Mouse (Mus musculus): ENCODE results near the gene Gm28230. TPM values are rescaled to one million over a fixed set of nuclear protein-coding genes. Genes with fewer than 3 reads are reported as not detected.

The Gm28230 gene
- polyA plus RNA-seq, 1 experiment, result not detected

DNA sequence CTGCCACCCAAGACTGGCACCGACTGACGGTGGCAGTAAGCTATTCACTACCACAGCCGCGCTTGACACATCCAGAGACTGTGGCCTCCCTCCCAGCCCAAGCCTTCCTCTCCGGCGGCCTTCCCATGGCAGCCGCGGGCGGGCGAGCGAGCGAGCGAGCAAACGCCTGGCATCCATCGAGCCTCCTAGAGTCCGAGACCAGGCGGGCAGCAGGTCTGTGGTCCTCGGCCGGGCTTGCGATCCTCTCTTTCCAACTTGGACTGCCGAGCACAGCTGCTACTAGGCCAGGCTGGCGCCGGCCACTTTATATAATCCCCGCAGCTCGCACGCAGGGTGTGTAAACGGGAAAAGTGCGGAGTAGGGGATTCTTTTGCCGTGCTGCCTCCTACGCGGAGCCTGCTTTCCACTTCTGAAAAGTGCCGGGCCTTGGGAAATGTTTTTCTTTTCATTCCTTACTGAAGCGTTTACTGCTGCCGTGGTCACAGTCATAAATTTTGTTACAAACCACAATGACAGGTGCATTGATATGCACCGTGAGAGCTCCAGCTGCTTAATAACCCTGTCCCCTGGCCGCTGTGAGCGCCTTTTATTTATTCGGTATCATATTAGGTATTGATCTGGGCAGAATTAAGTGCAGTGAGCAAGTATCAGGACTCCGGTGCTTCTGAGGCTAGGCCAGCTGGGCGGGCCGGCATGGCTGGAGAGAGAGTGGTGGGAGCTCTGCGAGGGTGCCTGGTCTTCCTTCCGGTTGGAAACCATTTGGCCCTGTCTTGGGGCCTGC, 14.0 kb downstream of the Gm28230 start:
- H3K36me3 ChIP-seq (ENCODE audit: control insufficient read depth), result no peaks in the 10 kb centered on the region
- H3K4me1 ChIP-seq (ENCODE audit: control insufficient read depth), result no peaks in the 10 kb centered on the region
- TF ChIP-seq GATA1 (IDR thresholded peaks at IDR 0.05; ENCODE audit: low read length) (no peak), TAL1 (IDR thresholded peaks at IDR 0.05; ENCODE audit: low read length) (no peak)
- H3K4me3 ChIP-seq (replicated peaks), result no peak overlapping the region
- no peaks in the 10 kb centered on the region for H3K9me3 ChIP-seq (ENCODE audit: control insufficient read depth, low read length)
- H3K27me3 ChIP-seq (ENCODE audit: control insufficient read depth), result peaks cover 98% of the 10 kb centered on the region

DNA sequence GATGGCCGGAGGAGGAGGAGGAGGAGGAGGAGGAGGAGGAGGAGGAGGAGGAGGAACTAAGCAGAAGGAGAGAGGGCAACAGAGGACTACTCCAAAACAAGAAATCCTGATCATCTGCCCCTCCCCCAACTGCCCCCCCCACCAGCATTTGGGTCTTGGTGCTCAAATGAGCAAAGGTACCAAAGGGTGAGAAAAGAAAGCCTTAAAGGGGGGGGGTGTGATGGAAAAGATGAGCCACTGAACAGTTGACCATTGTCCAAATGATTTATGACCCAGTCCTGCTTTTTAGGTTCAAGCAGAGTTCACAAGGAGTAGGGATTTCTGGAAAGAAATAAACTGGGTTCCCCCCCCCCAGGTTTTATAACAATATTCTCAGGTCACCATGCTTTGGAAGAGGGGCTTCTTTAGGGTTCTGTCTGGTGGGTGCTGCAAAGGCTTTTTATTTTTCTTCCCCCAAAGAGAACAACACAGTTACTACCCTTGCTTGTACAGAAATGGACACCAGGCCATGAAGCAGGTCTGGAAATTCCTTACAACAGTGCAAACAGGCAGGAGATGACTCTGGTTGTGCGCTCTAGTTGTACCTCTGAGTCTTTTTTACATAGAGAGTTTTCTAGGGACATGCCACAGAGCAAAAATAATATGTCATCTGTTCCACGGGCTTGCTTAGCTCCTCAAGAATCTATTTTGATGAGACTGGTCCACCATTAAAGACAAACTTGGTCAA, 14.9 kb downstream of the Gm28230 start:
- Histone ChIP-seq H3K27me3 (ENCODE audit: control insufficient read depth) (peaks cover 98% of the 10 kb centered on the region), H3K9me3 (ENCODE audit: control insufficient read depth, low read length) (no peaks in the 10 kb centered on the region), H3K4me3 (replicated peaks) (no peak overlapping the region), H3K4me1 (ENCODE audit: control insufficient read depth) (no peaks in the 10 kb centered on the region), H3K36me3 (ENCODE audit: control insufficient read depth) (no peaks in the 10 kb centered on the region)
- no peak for TF ChIP-seq TAL1 (IDR thresholded peaks at IDR 0.05; ENCODE audit: low read length)
- no peak for TF ChIP-seq GATA1 (IDR thresholded peaks at IDR 0.05; ENCODE audit: low read length)

DNA sequence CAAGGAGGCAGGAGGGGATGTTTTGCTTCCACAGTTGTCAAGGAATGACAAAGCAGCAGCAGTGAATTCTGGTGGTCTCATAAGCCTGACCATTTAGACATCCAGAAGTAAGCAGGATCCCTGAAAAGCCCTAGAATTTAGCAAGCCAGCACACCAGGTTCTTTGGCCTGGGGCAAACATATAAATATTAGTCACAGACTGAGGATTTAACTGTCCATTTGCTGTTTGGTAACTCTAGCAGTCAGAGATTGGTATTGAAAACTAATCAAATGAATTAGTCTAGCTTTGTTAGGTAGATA, 15.4 kb downstream of the Gm28230 start:
- Histone ChIP-seq H3K36me3 (ENCODE audit: control insufficient read depth) (no peaks in the 10 kb centered on the region), H3K9me3 (ENCODE audit: control insufficient read depth, low read length) (no peaks in the 10 kb centered on the region), H3K4me3 (replicated peaks) (no peak overlapping the region), H3K4me1 (ENCODE audit: control insufficient read depth) (no peaks in the 10 kb centered on the region), H3K27me3 (ENCODE audit: control insufficient read depth) (peaks cover 98% of the 10 kb centered on the region)
- TF ChIP-seq GATA1 (IDR thresholded peaks at IDR 0.05; ENCODE audit: low read length) (no peak), TAL1 (IDR thresholded peaks at IDR 0.05; ENCODE audit: low read length) (no peak)

DNA sequence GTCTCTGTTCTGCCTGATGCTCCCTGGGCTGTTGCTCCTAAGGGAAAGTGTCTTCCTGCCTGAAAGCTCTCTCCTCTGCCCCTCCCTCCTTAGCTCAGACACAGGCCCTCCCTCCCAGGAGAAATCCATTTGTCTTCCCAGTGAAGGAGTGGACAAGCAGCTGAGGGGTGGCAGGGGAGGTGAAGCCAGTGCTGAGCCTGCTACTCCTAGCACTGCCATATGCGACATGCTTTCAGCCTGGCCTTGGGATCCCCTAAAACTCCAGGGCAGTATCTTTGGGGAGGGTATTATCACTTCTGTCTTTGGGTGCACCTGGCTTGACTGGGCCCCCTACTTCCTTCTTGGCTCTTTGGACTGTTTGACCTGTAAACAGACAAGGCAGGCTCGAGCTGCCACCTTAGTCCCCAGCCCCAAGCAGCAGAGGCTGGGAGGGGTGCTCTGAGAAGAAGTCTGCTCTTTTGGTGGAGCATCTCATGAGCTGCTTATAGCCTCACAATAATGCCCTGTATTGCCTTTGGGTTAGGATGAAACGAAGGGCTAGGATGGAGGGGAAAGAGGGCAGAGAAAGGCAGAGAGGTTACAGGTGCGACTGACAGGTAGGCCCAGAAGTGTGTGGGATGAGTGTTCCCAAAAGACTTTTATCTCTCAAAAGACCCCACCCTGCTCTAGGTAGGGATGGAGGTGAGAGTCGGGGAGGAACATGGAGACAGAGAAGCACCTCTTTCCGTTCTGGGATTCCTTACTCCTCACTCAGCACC, 19.2 kb downstream of the Gm28230 start:
- TF ChIP-seq TAL1 (IDR thresholded peaks at IDR 0.05; ENCODE audit: low read length) (no peak), GATA1 (IDR thresholded peaks at IDR 0.05; ENCODE audit: low read length) (no peak)
- Histone ChIP-seq H3K9me3 (ENCODE audit: control insufficient read depth, low read length) (no peaks in the 10 kb centered on the region; the same call in 1 of the 2 replicates), H3K27me3 (ENCODE audit: control insufficient read depth) (peaks cover 98% of the 10 kb centered on the region), H3K4me1 (ENCODE audit: control insufficient read depth) (no peaks in the 10 kb centered on the region), H3K36me3 (ENCODE audit: control insufficient read depth) (no peaks in the 10 kb centered on the region), H3K4me3 (replicated peaks) (no peak overlapping the region)

DNA sequence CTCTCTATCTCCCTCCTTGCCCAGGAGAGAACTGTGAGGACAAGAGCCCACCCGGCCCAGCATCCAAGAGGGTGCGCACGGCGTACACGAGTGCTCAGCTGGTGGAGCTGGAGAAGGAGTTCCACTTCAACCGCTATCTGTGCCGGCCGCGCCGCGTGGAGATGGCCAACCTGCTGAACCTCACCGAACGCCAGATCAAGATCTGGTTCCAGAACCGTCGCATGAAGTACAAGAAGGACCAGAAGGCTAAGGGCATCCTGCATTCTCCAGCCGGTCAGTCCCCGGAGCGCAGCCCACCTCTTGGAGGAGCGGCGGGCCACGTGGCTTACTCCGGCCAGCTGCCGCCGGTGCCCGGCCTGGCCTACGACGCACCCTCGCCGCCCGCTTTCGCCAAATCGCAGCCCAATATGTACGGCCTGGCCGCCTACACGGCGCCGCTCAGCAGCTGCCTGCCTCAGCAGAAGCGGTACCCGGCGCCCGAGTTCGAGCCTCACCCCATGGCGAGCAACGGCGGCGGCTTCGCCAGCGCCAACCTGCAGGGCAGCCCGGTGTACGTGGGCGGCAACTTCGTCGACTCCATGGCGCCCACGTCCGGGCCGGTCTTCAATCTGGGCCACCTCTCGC, 19.9 kb downstream of the Gm28230 start:
- H3K36me3 ChIP-seq (ENCODE audit: control insufficient read depth), result no peaks in the 10 kb centered on the region
- H3K27me3 ChIP-seq (ENCODE audit: control insufficient read depth), result peaks cover 98% of the 10 kb centered on the region
- no peaks in the 10 kb centered on the region for H3K4me1 ChIP-seq (ENCODE audit: control insufficient read depth)
- no peak overlapping the region for H3K4me3 ChIP-seq (replicated peaks)
- TF ChIP-seq TAL1 (IDR thresholded peaks at IDR 0.05; ENCODE audit: low read length) (no peak), GATA1 (IDR thresholded peaks at IDR 0.05; ENCODE audit: low read length) (no peak)
- H3K9me3 ChIP-seq (ENCODE audit: control insufficient read depth, low read length), result no peaks in the 10 kb centered on the region; the same call in 1 of the 2 replicates

DNA sequence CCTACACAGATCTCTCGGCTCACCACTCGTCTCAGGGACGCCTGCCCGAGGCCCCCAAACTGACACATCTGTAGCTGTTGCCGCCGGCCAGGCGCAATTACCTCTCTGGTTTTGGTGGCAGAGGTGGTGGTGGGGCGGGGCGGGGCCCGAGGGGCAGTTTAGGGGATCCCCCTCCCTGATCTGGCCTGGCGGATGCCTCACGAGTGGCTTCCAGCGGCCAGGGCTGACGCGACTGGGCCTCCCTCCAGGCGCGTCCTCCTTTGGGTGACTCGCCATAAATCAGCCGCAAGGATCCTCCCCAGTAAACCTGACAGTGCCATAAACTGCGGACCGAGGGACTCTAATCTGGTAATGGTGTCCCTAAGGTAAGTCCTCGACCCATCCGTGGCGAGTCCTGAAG, 20.5 kb downstream of the Gm28230 start:
- H3K27me3 ChIP-seq (ENCODE audit: control insufficient read depth), result peaks cover 98% of the 10 kb centered on the region
- no peaks in the 10 kb centered on the region for H3K36me3 ChIP-seq (ENCODE audit: control insufficient read depth)

DNA sequence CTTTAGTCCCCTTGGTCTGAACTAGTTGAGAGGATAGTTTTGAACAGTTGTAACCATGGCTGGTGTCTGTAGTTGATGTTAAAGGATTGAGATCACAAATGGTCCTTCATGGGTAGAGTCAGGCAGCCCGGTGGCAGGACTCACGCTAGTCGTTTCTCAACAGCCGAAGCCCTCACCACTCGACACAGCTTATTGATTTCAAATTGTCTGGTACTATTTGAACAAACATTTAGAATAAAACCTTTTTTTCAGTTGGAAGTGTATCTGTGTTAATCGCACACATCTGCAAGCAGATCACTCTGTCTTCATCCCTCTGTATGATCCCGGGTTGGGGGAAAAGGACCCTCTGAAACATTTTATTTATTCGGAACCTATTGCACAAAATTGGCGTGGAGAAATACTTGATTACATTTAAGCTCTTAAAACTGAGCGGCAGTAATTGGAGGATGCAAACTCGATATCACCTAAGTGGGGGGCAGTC, 21.2 kb downstream of the Gm28230 start:
- peaks cover 98% of the 10 kb centered on the region for H3K27me3 ChIP-seq (ENCODE audit: control insufficient read depth)
- TF ChIP-seq TAL1 (IDR thresholded peaks at IDR 0.05; ENCODE audit: low read length) (no peak), GATA1 (IDR thresholded peaks at IDR 0.05; ENCODE audit: low read length) (no peak)

More for the DNA sequence above, 20.5 kb downstream of the Gm28230 start:
- TF ChIP-seq GATA1 (IDR thresholded peaks at IDR 0.05; ENCODE audit: low read length) (no peak), TAL1 (IDR thresholded peaks at IDR 0.05; ENCODE audit: low read length) (no peak)
- Histone ChIP-seq H3K4me3 (replicated peaks) (no peak overlapping the region), H3K4me1 (ENCODE audit: control insufficient read depth) (no peaks in the 10 kb centered on the region), H3K9me3 (ENCODE audit: control insufficient read depth, low read length) (no peaks in the 10 kb centered on the region; the same call in 1 of the 2 replicates)

DNA sequence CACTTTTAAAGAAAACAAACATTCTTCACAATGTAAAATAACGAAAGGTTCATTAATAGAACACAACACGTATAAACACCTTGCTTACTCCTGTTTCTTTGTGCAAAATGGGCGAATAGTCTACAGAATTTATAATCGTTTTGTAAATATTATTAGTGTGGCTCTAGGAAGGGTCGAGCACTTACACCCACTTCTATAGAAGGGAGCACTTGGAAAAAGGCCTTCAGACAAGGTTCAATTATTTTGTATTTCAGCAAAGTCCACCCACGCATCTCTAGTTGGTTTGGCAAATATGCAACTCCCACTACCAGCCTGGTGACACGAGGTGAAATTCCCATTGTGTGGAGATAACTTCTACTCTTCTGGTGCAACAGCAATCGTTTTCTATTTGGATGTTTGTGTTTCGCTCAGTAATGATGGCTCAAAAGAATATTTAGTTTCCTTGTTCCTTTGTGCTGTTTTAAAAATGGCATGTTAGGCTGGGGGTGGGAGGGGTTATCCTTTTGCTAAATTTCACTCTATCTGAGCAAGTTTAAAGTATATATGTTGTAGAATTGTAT, 22.0 kb downstream of the Gm28230 start:
- no peaks in the 10 kb centered on the region for H3K36me3 ChIP-seq (ENCODE audit: control insufficient read depth)
- peaks cover 100% of the 10 kb centered on the region for H3K27me3 ChIP-seq (ENCODE audit: control insufficient read depth)
- TF ChIP-seq TAL1 (IDR thresholded peaks at IDR 0.05; ENCODE audit: low read length), result no peak
- no peak for TF ChIP-seq GATA1 (IDR thresholded peaks at IDR 0.05; ENCODE audit: low read length)
- H3K9me3 ChIP-seq (ENCODE audit: control insufficient read depth, low read length), result no peaks in the 10 kb centered on the region; the same call in 1 of the 2 replicates
- no peak overlapping the region for H3K4me3 ChIP-seq (replicated peaks)
- H3K4me1 ChIP-seq (ENCODE audit: control insufficient read depth), result no peaks in the 10 kb centered on the region

More for the DNA sequence above, 21.2 kb downstream of the Gm28230 start:
- Histone ChIP-seq H3K4me1 (ENCODE audit: control insufficient read depth) (no peaks in the 10 kb centered on the region), H3K36me3 (ENCODE audit: control insufficient read depth) (no peaks in the 10 kb centered on the region), H3K9me3 (ENCODE audit: control insufficient read depth, low read length) (no peaks in the 10 kb centered on the region; the same call in 1 of the 2 replicates), H3K4me3 (replicated peaks) (no peak overlapping the region)
